Mouse (Mus musculus) naive thymus-derived CD4-positive, alpha-beta T cell, adult 5 months (primary cell): ENCODE results near the gene Prok2. TPM values are rescaled to one million over a fixed set of nuclear protein-coding genes. Genes with fewer than 3 reads are reported as not detected.

Experiments
- polyA plus RNA-seq: library from polyadenylated mRNA; unstranded; fragments of 100-300 nt; shearing (Covaris generic); gene quantifications from one replicate; pipeline ENCODE4 v1.2.1, GENCODE M21; 2017

Gene Prok2
- not detected for polyA plus RNA-seq

GRCm38 (mm10) chr6:99725971-99726561 lies at the start of gene Prok2:
Prok2 (minus strand) TSS chr6:99726392.

GRCm38 (mm10) chr6:99692206-99692915 lies 33.8 kb downstream of the Prok2 start, which contains the start of gene Gpr27:
Gpr27 (plus strand) TSS chr6:99692679.

GRCm38 (mm10) chr6:99666318-99667171 lies 59.6 kb downstream of the Prok2 start, which contains the start of the genes Eif4e3 and Gm20696:
Eif4e3 (minus strand) TSS chr6:99666771.
Gm20696 (minus strand) TSS chr6:99666797.

Other genes starting within 250 kb of the Prok2 start
- 649 TPM for gene Foxp1, start 203.7 kb downstream of the Prok2 start, polyA plus RNA-seq
- gene Eif4e3, start 59.6 kb downstream of the Prok2 start, polyA plus RNA-seq, result 22.9 TPM
- 26.1 TPM for gene Gm20696, start 59.6 kb downstream of the Prok2 start, polyA plus RNA-seq
- not detected for gene Gpr27, start 33.7 kb downstream of the Prok2 start, polyA plus RNA-seq